Mouse (Mus musculus): ENCODE results near the gene Lce1a1. TPM values are rescaled to one million over a fixed set of nuclear protein-coding genes. Genes with fewer than 3 reads are reported as not detected.

Lce1a1 gene
- total and polyA plus RNA-seq, 3 experiments: not detected

GRCm38 (mm10) chr3:92687110-92687509, 39.0 kb upstream of the Lce1a1 start, which contains the start of gene Lce1d:
Lce1d (minus strand) TSS chr3:92687210.
- in situ Hi-C loops (cut with MboI; ENCODE audit: low pct_ligation_motif_present, low pct_unique_long_range_greater_than_20kb, low sequenced_read_pairs) (no loop called here), dilution Hi-C loops (cut with MboI; ENCODE audit: extremely low pct_ligation_motif_present, extremely low pct_unique_long_range_greater_than_20kb, low sequenced_read_pairs) (no loop called here)
- Histone ChIP-seq H3K4me2 (ENCODE audit: insufficient read depth, low read depth, poor library complexity, severe bottlenecking) (no peak within 1 kb of the TSS), H3K4me1 (ENCODE audit: control insufficient read depth in 1 of 2, insufficient read depth in 2 of 2) (no peaks in the 10 kb centered on the region), H3K36me3 (replicated peaks in 1 of 2; ENCODE audit: control insufficient read depth in 1 of 2, insufficient read depth in 1 of 2, low read length in 1 of 2) (no peaks in the 10 kb centered on the region), H3K27ac (ENCODE audit: insufficient read depth, low read depth) (no peak within 1 kb of the TSS), H3K4me3 (replicated peaks in 1 of 3; ENCODE audit: low read depth in 2 of 3, low read length in 2 of 3, poor library complexity in 1 of 3) (no peak within 1 kb of the TSS), H3K79me2 (replicated peaks; ENCODE audit: control insufficient read depth, extremely low read depth, insufficient read depth, poor library complexity, severe bottlenecking) (no peaks in the 10 kb centered on the region), H3K9me3 (replicated peaks; ENCODE audit: low read length) (no peaks in the 10 kb centered on the region), H3K9ac (ENCODE audit: insufficient read depth, low read depth) (no peak within 1 kb of the TSS), H3K27me3 (replicated peaks) (no peaks in the 10 kb centered on the region)
- DNase-seq (ENCODE audit: extremely low read depth): no peak
- TF ChIP-seq NELFE (IDR thresholded peaks at IDR 0.05; ENCODE audit: low read depth, low read length) (no peak), NRF1 (IDR thresholded peaks at IDR 0.05; ENCODE audit: low read depth, low read length) (no peak), ZC3H11A (IDR thresholded peaks at IDR 0.05; ENCODE audit: low read depth, low read length) (no peak), ELF1 (IDR thresholded peaks at IDR 0.05; ENCODE audit: low read depth, low read length) (no peak), POLR2AphosphoS2 (IDR thresholded peaks at IDR 0.05; ENCODE audit: low read depth, low read length) (no peak), TCF12 (IDR thresholded peaks at IDR 0.05; ENCODE audit: low read depth, low read length) (no peak), CTCF (conservative IDR thresholded peaks at IDR 0.05 in 1 of 2, IDR thresholded peaks at IDR 0.05 in 1 of 2; ENCODE audit: low read depth in 2 of 2, low read length in 2 of 2) (no peak), GABPA (IDR thresholded peaks at IDR 0.05; ENCODE audit: insufficient replicate concordance, low read depth, low read length) (no peak), RCOR1 (conservative IDR thresholded peaks at IDR 0.05; ENCODE audit: low read depth, low read length) (no peak), BHLHE40 (IDR thresholded peaks at IDR 0.05; ENCODE audit: low read depth, low read length) (no peak), ETS1 (conservative IDR thresholded peaks at IDR 0.05; ENCODE audit: low read depth, low read length) (no peak), USF1 (IDR thresholded peaks at IDR 0.05; ENCODE audit: low read depth, low read length) (no peak), CHD1 (IDR thresholded peaks at IDR 0.05; ENCODE audit: low read depth, low read length) (no peak), SMC3 (IDR thresholded peaks at IDR 0.05; ENCODE audit: low read depth, low read length) (no peak), USF2 (conservative IDR thresholded peaks at IDR 0.05; ENCODE audit: low read depth, low read length) (no peak), MEF2A (IDR thresholded peaks at IDR 0.05; ENCODE audit: borderline replicate concordance, low read depth, low read length) (no peak), PAX5 (IDR thresholded peaks at IDR 0.05; ENCODE audit: low read length) (no peak), MAFK (IDR thresholded peaks at IDR 0.05; ENCODE audit: insufficient replicate concordance, low read length) (no peak), MAX (IDR thresholded peaks at IDR 0.05; ENCODE audit: low read length) (no peak), UBTF (IDR thresholded peaks at IDR 0.05; ENCODE audit: low read depth, low read length) (no peak)

- dilution Hi-C loops (cut with MboI; ENCODE audit: extremely low pct_ligation_motif_present, extremely low pct_unique_long_range_greater_than_20kb, low sequenced_read_pairs) (no loop called here), in situ Hi-C loops (cut with MboI; ENCODE audit: low pct_ligation_motif_present, low pct_unique_long_range_greater_than_20kb, low sequenced_read_pairs) (no loop called here)
- TF ChIP-seq GABPA (IDR thresholded peaks at IDR 0.05; ENCODE audit: insufficient replicate concordance, low read depth, low read length) (no peak), TCF12 (IDR thresholded peaks at IDR 0.05; ENCODE audit: low read depth, low read length) (no peak), USF2 (conservative IDR thresholded peaks at IDR 0.05; ENCODE audit: low read depth, low read length) (no peak), CHD2 (IDR thresholded peaks at IDR 0.05; ENCODE audit: low read length) (no peak), TBP (conservative IDR thresholded peaks at IDR 0.05; ENCODE audit: low read depth, low read length) (no peak), PAX5 (IDR thresholded peaks at IDR 0.05; ENCODE audit: low read length) (no peak), ETS1 (conservative IDR thresholded peaks at IDR 0.05; ENCODE audit: low read depth, low read length) (no peak), ELF1 (IDR thresholded peaks at IDR 0.05; ENCODE audit: low read depth, low read length) (no peak), MYC (IDR thresholded peaks at IDR 0.05; ENCODE audit: low read depth, low read length) (no peak), MEF2A (IDR thresholded peaks at IDR 0.05; ENCODE audit: borderline replicate concordance, low read depth, low read length) (no peak)
- Histone ChIP-seq H3K9ac (ENCODE audit: insufficient read depth, low read depth) (no peak within 1 kb of the TSS), H3K4me2 (ENCODE audit: insufficient read depth, low read depth, poor library complexity, severe bottlenecking) (no peak within 1 kb of the TSS), H3K27me3 (replicated peaks) (no peaks in the 10 kb centered on the region), H3K36me3 (replicated peaks in 1 of 2; ENCODE audit: control insufficient read depth in 1 of 2, insufficient read depth in 1 of 2, low read length in 1 of 2) (no peaks in the 10 kb centered on the region), H3K27ac (ENCODE audit: insufficient read depth, low read depth) (no peak within 1 kb of the TSS), H3K4me3 (replicated peaks in 1 of 3; ENCODE audit: low read depth in 2 of 3, low read length in 2 of 3, poor library complexity in 1 of 3) (no peak within 1 kb of the TSS), H3K9me3 (replicated peaks; ENCODE audit: low read length) (no peaks in the 10 kb centered on the region), H3K4me1 (ENCODE audit: control insufficient read depth in 1 of 2, insufficient read depth in 2 of 2) (no peaks in the 10 kb centered on the region), H3K79me2 (replicated peaks; ENCODE audit: control insufficient read depth, extremely low read depth, insufficient read depth, poor library complexity, severe bottlenecking) (no peaks in the 10 kb centered on the region)
- no peak for DNase-seq (ENCODE audit: extremely low read depth)
Measured at GRCm38 (mm10) chr3:92678947-92679346, 30.8 kb upstream of the Lce1a1 start, which contains the start of gene Lce1c. Lce1c (plus strand) TSS chr3:92679247.

All from CH12.LX (cell line).